Mouse (Mus musculus): Measurements from ENCODE around the gene Hsd11b1. TPM values are rescaled to one million over a fixed set of nuclear protein-coding genes. Genes with fewer than 3 reads are reported as not detected.
"Not testable (repeated sequence)": the region's sequence is repeated elsewhere in the genome, so short reads cannot be mapped to it uniquely, and the experiment has no call there.

Gene Hsd11b1
- polyA plus RNA-seq, 1 experiment, result not detected

DNA sequence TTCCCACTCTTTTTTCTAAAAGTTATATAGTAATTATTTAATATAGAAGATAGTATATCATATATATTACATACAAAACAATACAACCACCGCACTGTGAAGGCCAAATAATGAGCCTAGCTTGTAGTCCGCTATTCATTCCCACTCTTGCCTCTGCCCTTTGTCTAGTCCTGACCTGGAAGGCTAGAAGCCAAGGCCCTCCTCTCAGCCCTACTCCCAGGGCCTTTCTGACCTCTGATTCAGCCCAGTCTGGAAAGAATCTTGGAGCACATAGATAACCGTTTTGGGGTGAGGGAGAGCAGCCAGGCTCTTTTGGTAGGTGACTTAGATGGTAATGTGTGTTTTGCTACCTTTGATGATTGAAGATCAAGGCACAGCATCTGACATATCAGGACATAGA lies 30.1 kb upstream of the Hsd11b1 start:
- Histone ChIP-seq H3K9me3 (replicated peaks; ENCODE audit: control insufficient read depth, insufficient read depth, low read length, poor library complexity, severe bottlenecking) (no peaks in the 10 kb centered on the region), H3K9ac (ENCODE audit: low read depth, poor library complexity, severe bottlenecking) (no peak overlapping the region), H3K36me3 (ENCODE audit: control insufficient read depth, insufficient read depth, low read length, poor library complexity, severe bottlenecking) (no peaks in the 10 kb centered on the region), H3K27me3 (ENCODE audit: control insufficient read depth, insufficient read depth, low read length, poor library complexity, severe bottlenecking) (no peaks in the 10 kb centered on the region), H3K4me3 (ENCODE audit: low read depth, low read length) (no peak overlapping the region), H3K4me1 (ENCODE audit: control insufficient read depth, insufficient read depth, low read length) (no peaks in the 10 kb centered on the region), H3K27ac (ENCODE audit: insufficient read depth, low read length) (no peak overlapping the region)
- TF ChIP-seq POLR2A (IDR thresholded peaks at IDR 0.05; ENCODE audit: insufficient read depth, low read length), result no peak
- no peak for TF ChIP-seq CTCF (IDR thresholded peaks at IDR 0.05; ENCODE audit: low read depth, low read length)

- H3K9me3 ChIP-seq (replicated peaks; ENCODE audit: control insufficient read depth, insufficient read depth, low read length, poor library complexity, severe bottlenecking), result no peaks in the 10 kb centered on the region
- no peak overlapping the region for H3K9ac ChIP-seq (ENCODE audit: low read depth, poor library complexity, severe bottlenecking)
- H3K36me3 ChIP-seq (ENCODE audit: control insufficient read depth, insufficient read depth, low read length, poor library complexity, severe bottlenecking), result no peaks in the 10 kb centered on the region
- no peak overlapping the region for H3K4me3 ChIP-seq (ENCODE audit: low read depth, low read length)
- no peaks in the 10 kb centered on the region for H3K4me1 ChIP-seq (ENCODE audit: control insufficient read depth, insufficient read depth, low read length)
- no peak overlapping the region for H3K27ac ChIP-seq (ENCODE audit: insufficient read depth, low read length)
- H3K27me3 ChIP-seq (ENCODE audit: control insufficient read depth, insufficient read depth, low read length, poor library complexity, severe bottlenecking), result no peaks in the 10 kb centered on the region
- no peak for TF ChIP-seq CTCF (IDR thresholded peaks at IDR 0.05; ENCODE audit: low read depth, low read length)
- TF ChIP-seq EP300 (IDR thresholded peaks at IDR 0.05; ENCODE audit: insufficient read depth, low read depth, low read length), result no peak
- no peak for TF ChIP-seq POLR2A (IDR thresholded peaks at IDR 0.05; ENCODE audit: insufficient read depth, low read length)
These were observed 29.2 kb upstream of the Hsd11b1 start for GRCm38 (mm10) chr1:193293039-193293438.

DNA sequence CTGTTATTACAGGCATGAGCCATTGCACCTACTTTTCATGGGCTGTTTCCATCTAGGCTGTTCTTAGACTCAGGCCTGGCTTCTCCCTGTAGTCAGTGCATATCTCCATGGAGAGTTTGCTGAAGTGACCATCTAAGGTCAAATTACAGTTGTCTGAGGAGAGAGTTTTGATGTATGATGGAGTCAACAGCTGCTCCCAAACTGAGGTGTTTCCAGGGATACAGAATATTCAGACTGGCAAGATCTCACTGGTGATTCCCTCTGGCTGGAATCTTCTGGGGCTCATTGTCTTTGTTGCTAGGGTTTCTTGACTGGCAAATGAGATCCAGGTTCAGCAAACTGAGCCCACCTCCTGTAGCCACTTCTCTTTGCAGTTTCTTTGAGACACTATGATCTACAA lies 26.8 kb upstream of the Hsd11b1 start:
- Histone ChIP-seq H3K27me3 (ENCODE audit: control insufficient read depth, insufficient read depth, low read length, poor library complexity, severe bottlenecking) (no peaks in the 10 kb centered on the region), H3K27ac (ENCODE audit: insufficient read depth, low read length) (no peak overlapping the region), H3K9me3 (replicated peaks; ENCODE audit: control insufficient read depth, insufficient read depth, low read length, poor library complexity, severe bottlenecking) (no peaks in the 10 kb centered on the region), H3K4me1 (ENCODE audit: control insufficient read depth, insufficient read depth, low read length) (no peaks in the 10 kb centered on the region), H3K9ac (ENCODE audit: low read depth, poor library complexity, severe bottlenecking) (no peak overlapping the region), H3K36me3 (ENCODE audit: control insufficient read depth, insufficient read depth, low read length, poor library complexity, severe bottlenecking) (no peaks in the 10 kb centered on the region), H3K4me3 (ENCODE audit: low read depth, low read length) (no peak overlapping the region)
- TF ChIP-seq EP300 (IDR thresholded peaks at IDR 0.05; ENCODE audit: insufficient read depth, low read depth, low read length) (no peak), CTCF (IDR thresholded peaks at IDR 0.05; ENCODE audit: low read depth, low read length) (no peak), POLR2A (IDR thresholded peaks at IDR 0.05; ENCODE audit: insufficient read depth, low read length) (no peak)

GRCm38 (mm10) chr1:193289914-193290313 lies 26.0 kb upstream of the Hsd11b1 start:
- Histone ChIP-seq H3K27me3 (ENCODE audit: control insufficient read depth, insufficient read depth, low read length, poor library complexity, severe bottlenecking) (no peaks in the 10 kb centered on the region), H3K9ac (ENCODE audit: low read depth, poor library complexity, severe bottlenecking) (no peak overlapping the region), H3K4me3 (ENCODE audit: low read depth, low read length) (no peak overlapping the region), H3K36me3 (ENCODE audit: control insufficient read depth, insufficient read depth, low read length, poor library complexity, severe bottlenecking) (no peaks in the 10 kb centered on the region), H3K27ac (ENCODE audit: insufficient read depth, low read length) (no peak overlapping the region), H3K9me3 (replicated peaks; ENCODE audit: control insufficient read depth, insufficient read depth, low read length, poor library complexity, severe bottlenecking) (no peaks in the 10 kb centered on the region), H3K4me1 (ENCODE audit: control insufficient read depth, insufficient read depth, low read length) (no peaks in the 10 kb centered on the region)
- TF ChIP-seq POLR2A (IDR thresholded peaks at IDR 0.05; ENCODE audit: insufficient read depth, low read length) (no peak), EP300 (IDR thresholded peaks at IDR 0.05; ENCODE audit: insufficient read depth, low read depth, low read length) (no peak), CTCF (IDR thresholded peaks at IDR 0.05; ENCODE audit: low read depth, low read length) (no peak)

DNA sequence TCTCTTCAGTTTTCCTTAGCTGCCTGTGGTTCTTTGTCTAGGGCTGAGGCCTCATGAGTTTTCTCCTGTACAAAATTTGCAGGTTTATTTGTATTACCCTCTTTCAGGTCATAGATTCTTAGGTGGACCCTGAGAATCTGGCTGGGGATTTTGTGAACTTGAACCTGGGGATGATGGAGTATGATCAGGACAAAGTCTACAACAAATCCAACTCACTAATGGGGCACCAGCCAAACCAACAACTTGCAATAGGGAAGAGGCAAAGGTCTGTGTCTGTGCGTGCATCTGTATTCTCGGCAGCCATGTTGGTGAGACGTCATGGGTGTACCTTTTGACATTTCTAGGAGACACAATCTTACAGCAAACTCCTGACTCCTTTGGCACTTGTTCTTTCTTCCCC lies 25.2 kb upstream of the Hsd11b1 start:
- H3K27ac ChIP-seq (ENCODE audit: insufficient read depth, low read length), result no peak overlapping the region
- TF ChIP-seq EP300 (IDR thresholded peaks at IDR 0.05; ENCODE audit: insufficient read depth, low read depth, low read length) (no peak), POLR2A (IDR thresholded peaks at IDR 0.05; ENCODE audit: insufficient read depth, low read length) (no peak), CTCF (IDR thresholded peaks at IDR 0.05; ENCODE audit: low read depth, low read length) (no peak)
- H3K4me3 ChIP-seq (ENCODE audit: low read depth, low read length), result no peak overlapping the region
- H3K27me3 ChIP-seq (ENCODE audit: control insufficient read depth, insufficient read depth, low read length, poor library complexity, severe bottlenecking), result no peaks in the 10 kb centered on the region
- no peaks in the 10 kb centered on the region for H3K36me3 ChIP-seq (ENCODE audit: control insufficient read depth, insufficient read depth, low read length, poor library complexity, severe bottlenecking)
- H3K9ac ChIP-seq (ENCODE audit: low read depth, poor library complexity, severe bottlenecking), result no peak overlapping the region
- no peaks in the 10 kb centered on the region for H3K4me1 ChIP-seq (ENCODE audit: control insufficient read depth, insufficient read depth, low read length)
- H3K9me3 ChIP-seq (replicated peaks; ENCODE audit: control insufficient read depth, insufficient read depth, low read length, poor library complexity, severe bottlenecking), result no peaks in the 10 kb centered on the region

DNA sequence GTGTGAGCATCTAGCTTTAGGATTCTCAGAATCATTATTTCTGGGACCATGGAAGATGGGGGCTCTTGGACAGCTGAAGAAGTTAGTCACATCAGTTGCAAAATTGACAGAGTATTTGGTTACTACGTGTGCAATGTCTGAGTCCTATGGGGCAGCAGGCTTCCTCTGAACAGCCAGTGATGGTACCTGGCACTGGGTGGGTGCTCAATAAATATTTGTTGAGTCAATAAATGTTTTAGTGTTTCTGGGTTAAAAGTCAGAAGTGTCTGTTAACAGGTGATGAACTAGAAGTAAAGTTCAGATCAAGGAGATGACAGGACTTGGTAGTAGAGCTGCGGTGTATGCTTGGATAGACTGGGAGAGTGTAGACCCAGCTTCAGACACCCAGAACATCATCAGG lies 23.7 kb upstream of the Hsd11b1 start:
- Histone ChIP-seq H3K9ac (ENCODE audit: low read depth, poor library complexity, severe bottlenecking) (no peak overlapping the region), H3K9me3 (replicated peaks; ENCODE audit: control insufficient read depth, insufficient read depth, low read length, poor library complexity, severe bottlenecking) (no peaks in the 10 kb centered on the region), H3K36me3 (ENCODE audit: control insufficient read depth, insufficient read depth, low read length, poor library complexity, severe bottlenecking) (no peaks in the 10 kb centered on the region), H3K27ac (ENCODE audit: insufficient read depth, low read length) (no peak overlapping the region), H3K27me3 (ENCODE audit: control insufficient read depth, insufficient read depth, low read length, poor library complexity, severe bottlenecking) (no peaks in the 10 kb centered on the region), H3K4me3 (ENCODE audit: low read depth, low read length) (no peak overlapping the region), H3K4me1 (ENCODE audit: control insufficient read depth, insufficient read depth, low read length) (no peaks in the 10 kb centered on the region)
- no peak for TF ChIP-seq POLR2A (IDR thresholded peaks at IDR 0.05; ENCODE audit: insufficient read depth, low read length)
- TF ChIP-seq CTCF (IDR thresholded peaks at IDR 0.05; ENCODE audit: low read depth, low read length), result no peak
- no peak for TF ChIP-seq EP300 (IDR thresholded peaks at IDR 0.05; ENCODE audit: insufficient read depth, low read depth, low read length)

GRCm38 (mm10) chr1:193285766-193286325 lies 22.0 kb upstream of the Hsd11b1 start:
- H3K27me3 ChIP-seq (ENCODE audit: control insufficient read depth, insufficient read depth, low read length, poor library complexity, severe bottlenecking); H3K9ac ChIP-seq (ENCODE audit: low read depth, poor library complexity, severe bottlenecking); H3K9me3 ChIP-seq (replicated peaks; ENCODE audit: control insufficient read depth, insufficient read depth, low read length, poor library complexity, severe bottlenecking); H3K4me1 ChIP-seq (ENCODE audit: control insufficient read depth, insufficient read depth, low read length); H3K27ac ChIP-seq (ENCODE audit: insufficient read depth, low read length); H3K36me3 ChIP-seq (ENCODE audit: control insufficient read depth, insufficient read depth, low read length, poor library complexity, severe bottlenecking); H3K4me3 ChIP-seq (ENCODE audit: low read depth, low read length): not testable (repeated sequence)

Data from ES-Bruce4 (cell line).